Mouse (Mus musculus) forebrain, embryonic 12.5 days (tissue): ENCODE data around the gene Fam78b. TPM values are rescaled to one million over a fixed set of nuclear protein-coding genes. Genes with fewer than 3 reads are reported as not detected.

ENCODE experiments used
- ATAC-seq: fragments of 200-750 bp; cut with Nextera tagmentation; 2 replicates; pipeline ENCODE4 v1.8.0; 2017; ENCODE audit warnings: moderate TSS enrichment; ENCODE audit not compliant: low FRiP score
- H3K27ac ChIP-seq: fragments of 300-500 bp; sonication (generic); 2 replicates; pipeline ENCODE4 v1.5.1; 2016; ENCODE audit warnings: mild to moderate bottlenecking
- H3K27me3 ChIP-seq: fragments of 300-500 bp; sonication (generic); 2 replicates; pipeline ENCODE4 v1.6.1; 2016; ENCODE audit warnings: mild to moderate bottlenecking
- H3K36me3 ChIP-seq: fragments of 300-500 bp; sonication (generic); replicated peaks from 2 replicates; pipeline ENCODE4 v1.6.1; 2016; ENCODE audit warnings: mild to moderate bottlenecking
- H3K4me1 ChIP-seq: fragments of 300-500 bp; sonication (generic); 2 replicates; pipeline ENCODE4 v1.6.1; 2016
- H3K4me2 ChIP-seq: fragments of 300-500 bp; sonication (generic); 2 replicates; pipeline ENCODE4 v1.6.1; 2016; ENCODE audit warnings: mild to moderate bottlenecking, moderate library complexity
- H3K4me3 ChIP-seq: fragments of 300-500 bp; sonication (generic); replicated peaks from 2 replicates; pipeline ENCODE4 v1.5.1; 2016; ENCODE audit warnings: mild to moderate bottlenecking
- H3K9ac ChIP-seq: fragments of 300-500 bp; sonication (generic); 2 replicates; pipeline ENCODE4 v1.6.1; 2016; ENCODE audit warnings: mild to moderate bottlenecking
- H3K9me3 ChIP-seq: fragments of 300-500 bp; sonication (generic); 2 replicates; pipeline ENCODE4 v1.6.1; 2016
- WGBS: fragments of 180-500 bp; shearing (Covaris S2); methylation state at CpG from one replicate; pipeline ENCODE4 v1.1.7; 2016; 5-methylcytosine and 5-hydroxymethylcytosine counted together
- polyA plus RNA-seq: library from polyadenylated mRNA; unstranded; fragments of >200 nt; fragmentation: Nextera tagmentation; extraction: Ambion mirVana; gene quantifications from 2 replicates; pipeline ENCODE4 v1.2.1, GENCODE M21; 2016

Gene Fam78b
- polyA plus RNA-seq, 1 experiment from 2014 or later = 5.9 TPM

GRCm38 (mm10) chr1:167104956-167105626, 103.9 kb downstream of the Fam78b start:
- H3K9ac ChIP-seq = no peak overlapping the region
- H3K4me1 ChIP-seq = peaks cover 13% of the 10 kb centered on the region
- no peaks in the 10 kb centered on the region for H3K9me3 ChIP-seq
- no peak overlapping the region for H3K4me2 ChIP-seq
- no peaks in the 10 kb centered on the region for H3K36me3 ChIP-seq
- ATAC-seq = no peak
- H3K27ac ChIP-seq = no peak overlapping the region
- WGBS = 41% methylated on average over 5 of the region's 5 CpGs
- no peak overlapping the region for H3K4me3 ChIP-seq
- no peaks in the 10 kb centered on the region for H3K27me3 ChIP-seq

GRCm38 (mm10) chr1:167105916-167106315, 104.7 kb downstream of the Fam78b start:
- H3K9ac ChIP-seq = no peak overlapping the region
- H3K4me3 ChIP-seq = no peak overlapping the region
- WGBS = 95% methylated on average over 4 of the region's 4 CpGs
- H3K4me2 ChIP-seq = no peak overlapping the region
- peaks cover 13% of the 10 kb centered on the region for H3K4me1 ChIP-seq
- ATAC-seq = no peak
- H3K27ac ChIP-seq = no peak overlapping the region
- H3K9me3 ChIP-seq = no peaks in the 10 kb centered on the region
- H3K27me3 ChIP-seq = no peaks in the 10 kb centered on the region
- H3K36me3 ChIP-seq = no peaks in the 10 kb centered on the region

- H3K4me2 ChIP-seq = no peak overlapping the region
- no peaks in the 10 kb centered on the region for H3K36me3 ChIP-seq
- no peak overlapping the region for H3K27ac ChIP-seq
- no peaks in the 10 kb centered on the region for H3K27me3 ChIP-seq
- no peaks in the 10 kb centered on the region for H3K9me3 ChIP-seq
- no peak overlapping the region for H3K4me3 ChIP-seq
- WGBS = 80% methylated on average over 8 of the region's 8 CpGs
- ATAC-seq = no peak
- H3K4me1 ChIP-seq = peaks cover 13% of the 10 kb centered on the region
- H3K9ac ChIP-seq = no peak overlapping the region
Measured at GRCm38 (mm10) chr1:167108973-167109509, 107.8 kb downstream of the Fam78b start.

GRCm38 (mm10) chr1:167114363-167115050, 113.3 kb downstream of the Fam78b start:
- Histone ChIP-seq H3K4me3 (no peak overlapping the region), H3K4me1 (peaks cover 22% of the 10 kb centered on the region), H3K4me2 (no peak overlapping the region), H3K27me3 (no peaks in the 10 kb centered on the region), H3K9ac (no peak overlapping the region), H3K27ac (no peak overlapping the region), H3K9me3 (no peaks in the 10 kb centered on the region), H3K36me3 (no peaks in the 10 kb centered on the region)
- no peak for ATAC-seq
- WGBS = 67% methylated on average over 4 of the region's 4 CpGs

- H3K9ac ChIP-seq = no peak overlapping the region
- H3K4me2 ChIP-seq = no peak overlapping the region
- no peaks in the 10 kb centered on the region for H3K36me3 ChIP-seq
- peaks cover 27% of the 10 kb centered on the region for H3K4me1 ChIP-seq
- H3K9me3 ChIP-seq = no peaks in the 10 kb centered on the region
- 27% methylated on average over 4 of the region's 4 CpGs for WGBS
- no peaks in the 10 kb centered on the region for H3K27me3 ChIP-seq
- H3K4me3 ChIP-seq = no peak overlapping the region
- ATAC-seq = no peak
- no peak overlapping the region for H3K27ac ChIP-seq
Measured at GRCm38 (mm10) chr1:167115121-167115520, 113.9 kb downstream of the Fam78b start.

- no peaks in the 10 kb centered on the region for H3K36me3 ChIP-seq
- H3K9me3 ChIP-seq = no peaks in the 10 kb centered on the region
- H3K4me3 ChIP-seq = no peak overlapping the region
- H3K9ac ChIP-seq = no peak overlapping the region
- WGBS = 63% methylated on average over 3 of the region's 3 CpGs
- no peak for ATAC-seq
- no peaks in the 10 kb centered on the region for H3K27me3 ChIP-seq
- H3K27ac ChIP-seq = peak overlapping the region; percentile 13; the same call in 1 of the 2 replicates
- H3K4me1 ChIP-seq = peaks cover 27% of the 10 kb centered on the region
- H3K4me2 ChIP-seq = no peak overlapping the region
Measured at GRCm38 (mm10) chr1:167116733-167117132, 115.5 kb downstream of the Fam78b start.

- Histone ChIP-seq H3K27ac (peak overlapping the region; percentile 66), H3K36me3 (no peaks in the 10 kb centered on the region), H3K9me3 (no peaks in the 10 kb centered on the region), H3K9ac (no peak overlapping the region), H3K4me1 (peaks cover 27% of the 10 kb centered on the region), H3K4me2 (no peak overlapping the region), H3K4me3 (no peak overlapping the region), H3K27me3 (no peaks in the 10 kb centered on the region)
- 77% methylated on average over 7 of the region's 7 CpGs for WGBS
- ATAC-seq = no peak
Measured at GRCm38 (mm10) chr1:167118971-167119370, 117.8 kb downstream of the Fam78b start.

- Histone ChIP-seq H3K9ac (no peak overlapping the region), H3K27me3 (no peaks in the 10 kb centered on the region), H3K36me3 (no peaks in the 10 kb centered on the region), H3K4me2 (no peak overlapping the region), H3K4me3 (no peak overlapping the region), H3K9me3 (no peaks in the 10 kb centered on the region), H3K27ac (peak overlapping the region; percentile 66), H3K4me1 (peaks cover 27% of the 10 kb centered on the region)
- ATAC-seq = peak; percentile 62; the same call in 1 of the 2 replicates
- 58% methylated on average over 8 of the region's 8 CpGs for WGBS
Measured at GRCm38 (mm10) chr1:167119439-167119838, 118.2 kb downstream of the Fam78b start.

GRCm38 (mm10) chr1:167122436-167122835, 121.2 kb downstream of the Fam78b start:
- H3K36me3 ChIP-seq = no peaks in the 10 kb centered on the region
- no peaks in the 10 kb centered on the region for H3K9me3 ChIP-seq
- no peak overlapping the region for H3K9ac ChIP-seq
- H3K4me1 ChIP-seq = peaks cover 15% of the 10 kb centered on the region
- no peak overlapping the region for H3K4me3 ChIP-seq
- H3K4me2 ChIP-seq = no peak overlapping the region
- no peak overlapping the region for H3K27ac ChIP-seq
- no peaks in the 10 kb centered on the region for H3K27me3 ChIP-seq
- 90% methylated on average over 2 of the region's 2 CpGs for WGBS
- no peak for ATAC-seq

- no peak overlapping the region for H3K4me2 ChIP-seq
- H3K4me3 ChIP-seq = no peak overlapping the region
- H3K27me3 ChIP-seq = no peaks in the 10 kb centered on the region
- H3K4me1 ChIP-seq = peaks cover 14% of the 10 kb centered on the region
- ATAC-seq = no peak
- no peaks in the 10 kb centered on the region for H3K9me3 ChIP-seq
- H3K36me3 ChIP-seq = no peaks in the 10 kb centered on the region
- H3K27ac ChIP-seq = no peak overlapping the region
- H3K9ac ChIP-seq = no peak overlapping the region
Measured at GRCm38 (mm10) chr1:167123551-167123950, 122.3 kb downstream of the Fam78b start.

- WGBS = 90% methylated on average over 3 of the region's 3 CpGs
- H3K9ac ChIP-seq = no peak overlapping the region
- no peak overlapping the region for H3K4me2 ChIP-seq
- H3K4me1 ChIP-seq = no peaks in the 10 kb centered on the region
- no peaks in the 10 kb centered on the region for H3K36me3 ChIP-seq
- no peaks in the 10 kb centered on the region for H3K27me3 ChIP-seq
- no peak overlapping the region for H3K4me3 ChIP-seq
- ATAC-seq = no peak
- H3K27ac ChIP-seq = no peak overlapping the region
- no peaks in the 10 kb centered on the region for H3K9me3 ChIP-seq
Measured at GRCm38 (mm10) chr1:167125870-167126269, 124.7 kb downstream of the Fam78b start.

- no peaks in the 10 kb centered on the region for H3K36me3 ChIP-seq
- no peak for ATAC-seq
- WGBS = 77% methylated on average over 4 of the region's 4 CpGs
Measured at GRCm38 (mm10) chr1:167126292-167126691, 125.1 kb downstream of the Fam78b start.

More at GRCm38 (mm10) chr1:167126292-167126691, 125.1 kb downstream of the Fam78b start:
- Histone ChIP-seq H3K4me2 (no peak overlapping the region), H3K4me1 (no peaks in the 10 kb centered on the region), H3K27ac (no peak overlapping the region), H3K9me3 (no peaks in the 10 kb centered on the region), H3K27me3 (no peaks in the 10 kb centered on the region), H3K9ac (no peak overlapping the region), H3K4me3 (no peak overlapping the region)
